Mouse (Mus musculus) heart, adult 8-10 months (tissue): ENCODE measurements around the gene Vezt. TPM values are rescaled to one million over a fixed set of nuclear protein-coding genes. Genes with fewer than 3 reads are reported as not detected.
A peak's percentile ranks its signal among the peaks of the same experiment; 100 is the strongest.

Source experiments
- DNase-seq: peaks from one replicate; pipeline ENCODE4 v3.0.0; 2022; ENCODE audit warnings: low spot score
- total RNA-seq, 4 experiments: library from RNA; stranded (reverse); gene quantifications; 2 replicates each; pipeline ENCODE4 v1.2.4; 2022

The Vezt gene
- 10 to 100 TPM; 38.7 to 42.8 (median 41.4) TPM for total RNA-seq

DNA sequence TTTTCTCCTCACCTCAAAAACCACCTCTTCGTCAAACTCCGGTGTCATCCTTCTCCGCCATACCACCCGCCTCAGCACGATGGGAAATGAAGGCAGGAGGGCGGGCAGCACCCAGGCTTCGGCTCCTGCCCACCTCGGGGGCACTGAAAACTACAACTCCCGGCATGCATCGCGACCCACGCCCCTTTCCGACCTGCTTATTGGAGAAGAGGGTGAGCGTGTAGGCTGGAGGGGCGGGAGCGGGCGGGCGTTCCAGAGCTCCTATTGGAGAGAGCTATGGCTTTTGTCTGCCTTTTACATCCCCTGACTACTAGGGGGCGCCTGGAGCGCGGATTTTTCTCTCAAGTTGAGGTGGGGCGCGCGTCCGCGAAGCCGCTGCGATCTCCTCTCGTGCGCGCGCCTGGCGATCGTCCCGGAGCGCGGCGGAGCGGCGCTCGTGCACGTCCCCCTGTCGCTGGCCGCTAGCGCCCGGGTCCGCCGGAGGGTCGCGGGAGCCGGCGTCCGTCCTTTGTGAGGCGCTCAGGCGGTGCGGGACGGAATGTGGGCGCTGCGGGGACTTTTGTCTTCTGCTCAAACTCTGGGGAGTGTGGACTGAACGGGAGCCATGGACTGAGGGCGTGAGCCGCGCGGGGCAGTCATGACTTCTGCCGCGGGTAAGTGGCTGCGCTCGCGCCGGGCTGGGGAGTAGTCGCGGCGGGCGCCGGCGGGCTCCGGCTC is at the start of gene Vezt, which contains the start of gene Fgd6:
Gene Vezt, minus strand, starts transcription at position 160 of the 717 bp plus-strand sequence.
Gene Fgd6, plus strand, starts transcription at position 344 of the 717 bp plus-strand sequence.
- DNase-seq = peak; percentile 99

DNA sequence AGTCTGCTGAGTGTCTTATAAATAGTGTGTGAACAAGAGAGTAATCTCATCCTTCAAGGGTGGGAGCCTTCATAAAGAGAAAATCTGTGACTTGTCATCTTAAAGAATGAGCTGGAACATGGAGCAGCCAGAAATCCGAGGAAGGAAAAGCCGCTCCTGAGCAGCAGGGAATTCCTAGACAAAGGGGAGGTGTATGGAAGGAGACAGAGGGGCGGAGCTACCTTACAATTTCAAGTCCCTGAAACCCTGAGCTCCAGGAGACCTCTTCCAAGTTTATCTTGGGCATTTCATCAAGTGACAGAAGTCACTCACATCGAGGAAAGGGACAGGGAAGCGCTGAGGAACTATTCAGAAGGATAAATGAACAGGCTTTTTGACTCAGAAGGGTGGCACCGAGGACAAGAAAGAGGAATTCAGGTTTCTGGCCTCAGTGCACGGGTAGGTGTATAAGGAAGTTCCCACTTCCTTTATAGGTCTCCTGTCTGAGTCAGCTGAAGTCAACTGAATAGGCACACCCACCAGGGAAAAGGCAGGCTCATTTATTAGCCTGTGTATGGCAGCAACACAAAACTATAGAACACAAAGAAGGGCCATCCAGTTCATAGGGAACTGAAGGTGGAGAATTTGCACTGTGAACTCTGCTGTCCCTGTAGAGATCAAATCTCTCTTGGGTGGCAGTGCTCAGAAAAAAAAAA is 46.6 kb upstream of the Vezt start:
- no peak for DNase-seq

DNA sequence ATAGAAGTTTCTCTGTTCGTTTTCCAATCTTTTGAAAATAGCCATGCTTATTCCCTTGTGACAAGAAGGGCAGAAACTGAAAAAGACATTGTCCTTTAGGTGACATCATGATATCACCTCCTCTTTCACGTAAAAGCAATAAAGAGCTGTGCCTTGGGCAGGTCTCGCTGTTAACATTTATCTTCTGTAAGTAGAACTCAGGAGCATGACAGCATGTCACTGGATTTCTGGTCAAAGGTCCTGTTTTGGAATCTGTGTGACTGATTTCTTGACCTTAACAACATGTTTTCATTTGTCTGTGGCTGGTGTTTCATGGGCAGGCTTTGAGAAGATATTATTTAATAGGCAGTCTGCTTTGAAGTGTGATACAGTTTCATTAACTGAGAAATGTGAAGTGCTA is 45.1 kb upstream of the Vezt start:
- DNase-seq = no peak

DNA sequence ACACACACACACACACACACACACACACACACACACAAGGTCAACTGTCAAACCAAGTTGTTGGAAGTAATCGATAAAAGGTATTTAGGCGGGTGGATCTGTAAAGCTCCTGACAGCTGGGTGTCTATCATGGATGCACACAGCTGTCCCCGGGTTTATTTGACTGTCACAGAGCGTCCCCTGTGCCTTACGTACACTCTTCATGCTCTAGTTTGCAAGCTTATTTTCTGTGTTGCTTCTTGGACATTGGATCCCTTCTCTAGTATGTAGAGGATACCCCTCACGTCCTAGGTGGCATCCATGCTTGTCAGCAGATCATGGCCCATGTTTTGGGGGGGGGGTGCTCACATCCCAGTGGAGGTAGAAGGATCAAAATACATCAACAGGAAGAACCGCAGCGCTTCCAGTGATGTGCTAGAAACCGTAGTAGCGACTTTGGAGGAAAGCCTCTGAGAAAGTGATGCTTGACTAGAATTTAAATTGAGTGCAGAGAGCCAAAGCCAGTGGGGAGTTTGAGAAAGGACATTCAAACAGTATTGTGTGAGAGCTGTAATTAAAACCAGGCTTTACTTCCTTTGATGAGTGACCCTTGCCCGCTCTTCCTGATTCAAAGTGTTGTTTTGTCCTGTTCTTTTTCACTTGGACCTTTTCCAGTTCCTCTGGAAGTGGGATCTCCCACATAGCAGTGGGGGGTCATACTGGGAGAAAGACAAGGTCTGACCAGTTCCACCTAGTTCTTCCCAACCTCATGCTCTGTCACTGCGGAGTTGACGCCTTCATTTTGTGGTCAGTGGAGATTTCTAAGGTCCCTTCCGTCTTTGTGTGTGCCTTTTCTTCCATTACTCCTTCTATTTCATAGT is 41.6 kb upstream of the Vezt start:
- no peak for DNase-seq

DNA sequence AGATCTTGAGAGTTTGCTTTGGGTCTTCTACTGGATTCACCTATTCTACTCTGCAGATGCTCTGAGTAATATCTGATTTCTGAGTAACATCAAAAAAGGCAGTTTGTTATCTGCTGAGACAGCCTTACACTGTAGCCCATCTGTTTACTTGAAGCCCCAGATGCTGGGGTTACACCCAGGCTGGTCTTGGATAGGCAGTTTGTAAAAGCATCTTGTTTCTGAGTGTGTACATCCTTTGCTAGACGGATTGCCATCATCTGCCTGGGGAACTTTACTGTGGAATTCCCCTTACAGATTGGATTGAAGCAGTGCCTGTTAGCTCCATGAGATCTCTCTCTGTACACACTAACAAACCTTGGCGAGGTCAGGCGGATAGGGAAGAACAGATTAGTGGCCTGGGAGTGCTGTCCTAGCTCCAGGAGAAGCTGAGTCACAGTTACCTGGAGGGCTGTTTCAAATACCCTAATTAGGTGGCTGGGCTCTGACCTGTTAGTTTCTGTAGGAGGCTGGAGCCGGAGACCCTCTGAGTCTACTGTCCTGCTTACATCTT is 37.4 kb upstream of the Vezt start:
- DNase-seq = no peak

DNA sequence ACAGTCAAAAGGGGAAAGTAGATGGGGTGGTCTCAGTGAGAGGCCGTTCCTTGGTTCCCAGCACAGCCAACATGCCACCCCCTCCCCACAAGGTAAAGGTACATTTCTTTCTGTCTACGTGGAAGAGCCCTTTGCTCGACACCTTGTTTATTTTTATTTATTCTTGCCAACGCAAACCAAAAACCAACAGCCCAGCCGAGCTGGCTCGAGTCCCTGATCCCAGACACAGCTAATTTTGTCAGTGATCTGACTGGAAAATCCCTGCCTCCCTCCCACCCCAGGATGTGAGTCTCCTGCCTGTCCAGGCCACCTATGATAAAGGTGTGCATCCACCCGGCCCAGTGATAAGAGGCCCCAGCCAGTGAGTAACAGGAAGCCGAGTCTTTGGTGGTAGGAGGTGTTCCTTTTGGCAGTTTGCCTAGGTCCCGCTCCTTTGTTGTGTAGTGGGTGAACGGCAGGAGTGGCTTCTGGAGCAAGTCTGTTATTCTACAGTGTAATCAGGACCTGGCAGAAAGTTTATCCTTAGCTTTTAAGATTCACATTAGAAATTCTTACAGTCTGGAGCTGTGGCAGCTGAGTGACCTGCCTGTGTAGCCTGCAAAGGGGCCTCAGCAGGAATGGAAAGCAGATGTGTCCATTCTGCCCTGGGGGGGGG is 36.8 kb upstream of the Vezt start:
- DNase-seq = peak; percentile 53

DNA sequence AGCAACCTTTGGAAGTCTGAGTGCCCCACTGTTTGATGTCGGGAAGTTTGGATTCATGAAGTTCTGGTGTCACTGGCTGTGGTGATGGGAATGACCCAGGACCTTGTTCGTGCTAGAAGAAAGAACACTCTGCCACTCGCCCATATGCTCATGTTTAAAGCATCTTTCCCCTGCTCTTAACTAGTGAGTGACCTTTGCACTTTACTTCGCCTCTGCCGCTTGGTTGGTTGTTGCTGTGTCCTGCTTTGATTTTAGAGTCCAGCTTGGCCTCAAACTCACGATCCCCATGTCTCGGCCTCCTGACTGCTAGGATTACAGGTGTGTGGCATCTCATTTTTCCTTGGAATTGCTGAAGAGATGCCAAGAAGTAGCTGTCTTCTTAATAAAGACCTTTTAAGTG is 36.0 kb upstream of the Vezt start:
- no peak for DNase-seq

DNA sequence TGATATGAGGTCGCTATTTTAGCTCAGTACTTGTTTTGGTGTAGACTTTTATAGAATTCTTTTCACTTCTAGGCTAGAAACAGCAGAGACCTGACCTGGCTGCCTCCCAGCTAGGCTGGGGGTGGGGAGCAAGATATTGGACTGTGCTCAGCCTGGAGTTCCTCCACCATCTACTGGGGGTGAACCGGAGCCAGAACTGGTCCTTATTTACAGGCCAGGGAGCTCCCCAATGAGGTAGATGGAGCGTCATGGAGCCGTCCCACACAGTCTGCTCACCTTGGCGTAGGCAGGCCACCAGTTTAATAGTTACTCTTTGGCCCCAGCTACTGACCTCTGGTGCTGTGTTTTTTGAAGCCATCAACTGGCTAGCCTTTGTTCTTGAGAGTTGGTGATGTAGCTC is 33.1 kb upstream of the Vezt start:
- DNase-seq = peak; percentile 30

DNA sequence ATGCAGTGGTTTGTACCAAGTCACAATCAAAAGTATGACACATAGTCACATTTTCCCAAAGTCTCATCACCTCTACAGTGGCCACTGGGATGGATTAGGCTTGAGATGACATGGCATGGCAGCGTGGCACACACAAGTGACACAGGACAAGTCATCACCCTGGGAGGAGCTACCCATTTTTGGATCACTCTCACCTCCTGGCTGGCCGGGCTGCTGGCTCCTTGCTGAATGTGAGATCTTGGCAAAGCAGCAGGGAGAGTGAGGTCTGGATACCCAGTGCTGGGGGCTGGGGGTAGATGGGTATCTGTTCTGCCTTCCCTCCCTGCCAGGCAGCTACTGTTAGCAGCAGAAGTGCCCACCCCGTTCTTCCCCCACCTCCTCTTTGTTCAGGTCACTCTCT is 31.3 kb upstream of the Vezt start:
- DNase-seq = no peak

DNA sequence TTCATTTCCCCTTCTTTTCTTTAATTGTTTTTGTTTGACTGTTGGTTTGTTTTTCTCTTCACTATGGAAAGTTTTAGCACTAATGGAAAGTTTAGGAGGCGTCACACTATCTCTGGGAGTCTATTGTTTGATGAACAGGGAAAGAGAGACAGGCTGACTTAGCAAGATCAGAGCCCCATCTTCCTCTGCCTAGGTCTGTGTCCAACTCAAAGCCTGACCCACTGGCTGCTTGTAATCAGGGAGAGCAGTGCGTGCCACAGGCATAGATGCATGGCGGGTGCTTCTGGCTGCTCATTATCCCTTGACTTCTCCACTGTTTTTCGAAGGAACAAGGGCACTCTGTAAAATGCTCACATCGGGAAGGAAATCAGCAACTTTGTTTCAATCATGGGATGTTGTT is 26.7 kb upstream of the Vezt start:
- DNase-seq = no peak

DNA sequence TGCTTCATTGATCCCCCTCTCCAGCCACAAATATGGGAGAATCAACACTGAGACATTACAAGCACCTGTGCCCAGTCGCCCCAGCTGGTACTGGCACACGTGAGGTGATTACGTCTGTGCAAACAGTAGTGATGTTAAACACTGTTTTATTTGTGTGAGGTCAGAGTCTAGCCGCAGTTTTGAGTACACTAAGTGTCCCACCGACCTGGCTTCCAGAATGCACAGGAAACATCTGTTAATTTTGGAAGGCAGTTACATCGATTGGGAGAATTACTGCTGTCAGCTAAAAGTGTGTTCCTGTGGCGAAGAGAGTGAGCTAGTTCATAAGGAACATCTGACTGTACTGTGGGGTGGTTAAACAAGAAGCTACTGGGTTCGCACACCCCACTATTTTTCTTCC is 24.6 kb upstream of the Vezt start:
- DNase-seq = peak; percentile 65

DNA sequence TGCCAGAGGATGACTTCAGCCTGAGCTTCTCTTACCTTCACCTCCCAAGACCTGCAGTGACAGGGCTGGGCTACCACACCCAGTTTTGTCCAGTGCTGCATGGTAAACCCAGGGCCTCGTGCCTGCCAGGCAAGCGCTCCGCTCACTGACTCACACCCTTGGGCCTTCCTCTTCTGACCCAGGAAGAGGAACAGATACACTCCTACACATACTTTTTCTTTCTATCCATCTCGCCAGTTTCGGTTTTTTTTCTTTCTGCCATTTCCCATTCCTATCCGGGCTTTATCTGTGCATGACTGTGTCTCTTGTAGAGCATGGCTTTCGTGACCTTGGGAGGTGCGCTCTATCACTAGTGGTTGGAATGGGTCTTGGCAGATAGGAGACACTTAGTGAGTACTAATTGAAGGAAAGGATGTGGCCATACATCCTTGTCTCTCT is 24.0 kb upstream of the Vezt start:
- no peak for DNase-seq

DNA sequence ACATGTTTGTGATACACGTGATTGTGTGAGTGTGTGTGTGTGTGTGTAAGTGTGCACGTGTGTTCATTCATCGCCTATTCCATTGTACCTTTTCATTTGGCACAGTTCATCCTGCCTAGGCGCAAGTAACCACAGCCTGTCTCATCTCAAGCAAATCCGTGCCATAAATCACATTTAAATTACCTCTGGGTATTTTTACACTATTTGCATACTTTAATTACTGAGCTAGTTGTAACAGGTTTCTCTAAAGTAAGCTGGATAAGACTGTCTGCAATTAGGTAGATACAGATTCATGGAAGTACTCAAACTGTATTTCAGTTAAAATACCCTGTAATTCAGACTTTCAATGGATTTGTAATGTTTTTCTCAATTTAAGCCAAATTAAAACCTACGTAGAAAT is 20.9 kb upstream of the Vezt start:
- no peak for DNase-seq

DNA sequence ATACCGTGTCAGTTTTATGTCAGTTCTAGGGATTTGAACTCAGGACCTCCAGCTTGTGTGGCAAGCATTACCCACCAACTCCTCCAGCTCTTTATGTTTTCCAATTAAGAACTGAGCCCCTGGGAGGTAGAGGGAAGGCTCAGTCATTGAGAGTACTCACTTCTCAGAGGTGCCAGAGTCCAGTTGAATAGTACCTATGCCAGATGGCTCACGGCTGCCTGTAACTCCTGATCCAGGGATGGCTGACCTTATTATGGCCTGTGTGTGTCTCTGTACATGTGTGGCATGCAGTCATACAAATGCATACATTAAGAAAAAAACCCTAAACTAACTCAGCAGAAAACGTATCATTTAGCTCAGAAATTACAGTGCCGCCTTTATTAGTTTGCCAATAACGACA is 15.1 kb upstream of the Vezt start:
- no peak for DNase-seq

DNA sequence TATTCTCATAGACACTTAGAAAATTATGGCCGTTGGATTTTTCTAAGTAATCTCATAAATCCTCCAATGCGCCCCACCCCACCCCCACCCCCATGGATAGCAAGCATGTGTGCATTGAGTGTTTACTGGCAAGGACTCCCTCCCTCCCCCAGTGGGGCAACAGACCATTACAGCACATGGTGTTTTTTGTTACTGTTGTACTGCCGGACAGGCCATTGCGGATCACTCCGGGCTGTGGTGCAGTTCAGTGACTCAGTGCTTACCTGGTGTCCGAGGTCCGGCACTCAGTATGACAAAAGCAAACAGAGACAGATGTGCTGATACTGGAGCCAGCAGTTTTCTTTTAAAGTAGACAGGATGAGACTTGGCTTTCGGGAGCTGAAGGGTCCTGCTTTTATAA is 13.5 kb upstream of the Vezt start:
- DNase-seq = no peak

DNA sequence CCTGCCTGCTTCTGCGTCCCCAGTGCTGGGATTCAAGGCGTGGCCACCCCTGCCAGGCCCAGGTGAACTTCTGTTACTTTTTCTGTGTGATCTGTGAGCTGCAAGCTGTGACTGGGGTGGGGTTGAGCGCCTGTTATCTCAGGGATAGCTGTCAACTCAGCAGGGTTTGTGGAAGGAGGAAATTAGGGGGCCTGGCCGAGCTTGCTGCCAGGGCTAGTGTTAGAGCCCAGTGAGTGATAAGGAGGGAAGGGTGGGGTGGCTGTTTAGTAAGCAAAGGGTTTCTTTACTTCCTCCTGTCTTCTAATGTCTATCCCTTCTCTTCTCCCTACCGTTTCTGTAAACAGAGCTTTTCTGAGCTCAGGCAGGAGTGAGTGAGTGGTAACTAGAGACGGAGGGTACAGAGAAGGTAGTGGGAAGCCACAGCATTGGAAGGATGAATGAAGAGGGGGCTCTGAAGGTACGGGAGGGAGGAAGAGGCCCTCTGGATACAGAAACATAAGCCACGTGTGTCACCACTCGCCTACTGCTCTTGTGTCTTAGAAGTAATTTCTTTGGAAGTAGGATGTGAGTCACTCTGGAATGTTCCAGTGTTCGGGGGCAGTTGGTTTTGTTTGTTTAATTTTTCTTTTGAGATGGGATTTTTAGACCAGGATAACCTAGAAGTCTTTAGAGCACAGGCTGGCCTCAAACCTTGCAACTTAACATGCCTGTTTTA is 12.4 kb upstream of the Vezt start:
- DNase-seq = no peak

DNA sequence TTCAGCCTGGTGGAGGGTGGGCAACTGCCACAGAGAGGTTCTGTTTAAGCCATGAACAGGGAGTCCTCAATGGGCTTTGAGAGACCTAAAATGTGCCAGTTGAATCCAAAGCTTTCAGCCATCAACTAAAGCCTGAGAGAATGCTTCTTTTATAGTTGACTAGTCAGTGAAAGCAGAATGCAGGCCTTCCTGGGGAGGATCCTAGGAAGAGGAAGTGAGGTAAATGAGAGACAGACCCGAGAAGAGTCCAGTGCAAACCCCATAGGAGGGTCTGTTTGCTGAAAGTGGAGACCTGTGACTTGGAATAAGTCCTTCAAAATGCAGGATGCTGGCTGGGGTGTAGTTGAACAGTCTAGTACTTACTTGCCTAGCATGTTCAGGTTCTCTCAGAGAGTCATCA is 11.4 kb upstream of the Vezt start:
- no peak for DNase-seq

DNA sequence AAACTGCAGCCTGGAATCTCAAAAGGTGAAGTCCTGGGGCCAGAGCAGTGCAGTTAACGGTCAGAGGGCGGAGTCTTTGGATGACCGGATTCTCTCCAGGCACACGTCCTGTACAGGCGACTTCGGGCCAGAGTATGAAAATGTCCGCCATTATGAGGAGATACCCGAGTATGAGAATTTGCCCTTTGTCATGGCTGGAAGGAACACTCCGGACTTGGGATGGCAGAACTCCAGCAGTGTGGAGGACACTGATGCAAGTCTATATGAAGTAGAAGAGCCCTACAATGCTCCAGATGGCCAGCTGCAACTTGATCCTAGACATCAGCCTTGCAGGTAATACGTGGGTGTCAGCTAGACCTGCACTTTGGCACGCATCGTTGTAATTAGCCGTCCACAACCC is 9.7 kb upstream of the Vezt start:
- DNase-seq = no peak

DNA sequence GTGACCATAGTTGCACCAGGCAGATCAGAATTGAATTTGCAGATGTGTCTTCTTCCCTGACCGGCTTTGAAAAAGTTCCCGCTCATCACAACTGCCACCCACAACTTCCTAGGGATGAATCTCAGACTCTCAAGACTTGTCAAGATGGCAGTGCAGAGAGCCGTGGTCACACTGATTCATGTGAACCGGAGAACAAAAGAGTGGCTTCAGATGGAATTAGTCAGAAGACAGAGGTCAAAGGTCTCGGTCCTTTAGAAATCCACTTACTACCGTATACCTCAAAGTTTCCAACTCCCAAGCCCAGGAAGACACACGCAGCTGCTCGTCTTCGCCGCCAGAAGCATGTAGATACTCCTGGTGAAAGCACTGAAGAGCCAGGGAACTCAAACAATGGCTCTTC is 8.3 kb upstream of the Vezt start:
- DNase-seq = no peak

DNA sequence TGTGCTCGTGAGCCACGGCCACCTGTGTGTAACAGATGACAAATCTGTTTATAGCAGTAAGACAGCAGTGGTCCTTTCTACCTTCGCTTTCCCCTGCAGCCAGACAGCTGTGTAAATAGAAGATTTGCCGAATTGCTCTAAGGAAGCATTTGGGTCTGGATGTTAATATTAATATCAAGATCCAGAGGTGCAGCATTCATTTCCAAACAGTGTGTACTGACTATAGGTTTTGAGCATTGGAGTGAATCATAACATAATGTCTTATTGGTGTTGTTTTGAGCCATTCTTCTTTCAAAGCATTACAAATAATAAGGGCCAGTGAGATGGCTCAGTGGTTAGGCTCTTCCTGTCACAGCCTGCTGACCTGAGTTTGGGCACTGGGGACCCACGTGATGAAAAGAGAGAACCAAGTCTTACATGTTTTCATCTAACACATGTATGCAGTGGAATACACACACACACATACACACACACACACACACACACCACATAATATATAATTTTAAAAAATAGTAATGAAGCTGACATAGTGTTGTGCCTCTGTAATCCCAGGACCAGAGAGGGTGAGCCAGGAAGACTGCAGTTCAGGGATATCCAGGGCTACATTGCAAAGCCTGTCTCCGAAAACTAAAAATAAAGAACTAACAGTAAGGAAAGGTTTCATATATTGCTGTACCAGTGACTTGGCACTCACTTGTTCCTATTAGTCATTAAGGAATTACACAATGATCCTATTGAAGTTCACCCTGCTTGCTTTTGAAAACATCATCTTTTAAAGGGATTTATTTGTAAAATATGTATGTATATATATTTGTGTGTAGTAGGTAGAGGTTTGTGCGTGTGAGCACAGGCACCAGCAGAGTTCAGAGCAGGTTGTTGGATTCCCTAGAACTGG is 3.0 kb upstream of the Vezt start:
- no peak for DNase-seq
